Mouse (Mus musculus): Measurements from ENCODE around the gene Tbc1d8.

- TF ChIP-seq CTCF (IDR thresholded peaks at IDR 0.05) (no peak), EP300 (IDR thresholded peaks at IDR 0.05) (no peak)
These were observed 15.6 kb downstream of the Tbc1d8 start for GRCm38 (mm10) chr1:39462937-39463444.
